Mouse (Mus musculus) forebrain, embryonic 16.5 days (tissue): ENCODE measurements around the gene Elmo1. TPM values are rescaled to one million over a fixed set of nuclear protein-coding genes. Genes with fewer than 3 reads are reported as not detected.

Experiments used
- ATAC-seq: fragments of 200-750 bp; cut with Nextera tagmentation; 2 replicates; pipeline ENCODE4 v1.8.0; 2017; ENCODE audit warnings: mild to moderate bottlenecking, moderate library complexity
- H3K27ac ChIP-seq: fragments of 300-500 bp; sonication (generic); 2 replicates; pipeline ENCODE4 v1.5.1; 2014; ENCODE audit warnings: low read length, control low read depth
- H3K27me3 ChIP-seq: fragments of 300-500 bp; sonication (generic); replicated peaks from 2 replicates; pipeline ENCODE4 v1.6.1; 2014; ENCODE audit warnings: low read length; ENCODE audit not compliant: control insufficient read depth, insufficient read depth
- H3K36me3 ChIP-seq: fragments of 300-500 bp; sonication (generic); 2 replicates; pipeline ENCODE4 v1.6.1; 2014; ENCODE audit not compliant: control insufficient read depth, insufficient read depth
- H3K4me1 ChIP-seq: fragments of 300-500 bp; sonication (generic); replicated peaks from 2 replicates; pipeline ENCODE4 v1.6.1; 2014; ENCODE audit warnings: low read length; ENCODE audit not compliant: control insufficient read depth, insufficient read depth
- H3K4me2 ChIP-seq: fragments of 300-500 bp; sonication (generic); 2 replicates; pipeline ENCODE4 v1.6.1; 2014; ENCODE audit warnings: mild to moderate bottlenecking, low read length, control low read depth
- H3K4me3 ChIP-seq: fragments of 300-500 bp; sonication (generic); replicated peaks from 2 replicates; pipeline ENCODE4 v1.5.1; 2014; ENCODE audit warnings: mild to moderate bottlenecking, low read length, control low read depth
- H3K9ac ChIP-seq: fragments of 300-500 bp; sonication (generic); replicated peaks from 2 replicates; pipeline ENCODE4 v1.6.1; 2014; ENCODE audit warnings: low read depth, low read length, control low read depth
- H3K9me3 ChIP-seq: fragments of 300-500 bp; sonication (generic); 2 replicates; pipeline ENCODE4 v1.6.1; 2016; ENCODE audit warnings: low read length; ENCODE audit not compliant: control insufficient read depth
- WGBS: fragments of 180-500 bp; shearing (Covaris S2); extraction: QIAGEN DNeasy Blood & Tissue Kit; methylation state at CpG from one replicate; pipeline ENCODE4 v1.1.7; 2014; 5-methylcytosine and 5-hydroxymethylcytosine counted together
- polyA plus RNA-seq: library from polyadenylated mRNA; unstranded; fragments of >200 nt; fragmentation: Nextera tagmentation; extraction: Ambion mirVana; gene quantifications from 2 replicates; pipeline ENCODE4 v1.2.1, GENCODE M21; 2015

The Elmo1 gene
- polyA plus RNA-seq, 1 experiment from 2014 or later, result 42.4 TPM

GRCm38 (mm10) chr13:20227923-20228705, 137.7 kb downstream of the Elmo1 start:
- H3K9ac ChIP-seq, result no peak overlapping the region
- no peak overlapping the region for H3K4me3 ChIP-seq
- H3K27me3 ChIP-seq, result no peaks in the 10 kb centered on the region
- peaks cover 7% of the 10 kb centered on the region for H3K4me1 ChIP-seq
- no peaks in the 10 kb centered on the region for H3K9me3 ChIP-seq
- no peak overlapping the region for H3K4me2 ChIP-seq
- H3K27ac ChIP-seq, result no peak overlapping the region
- ATAC-seq, result peak; percentile 43; the same call in 1 of the 2 replicates
- H3K36me3 ChIP-seq, result no peaks in the 10 kb centered on the region
- 51% methylated on average over 11 of the region's 11 CpGs for WGBS

- no peaks in the 10 kb centered on the region for H3K36me3 ChIP-seq
- H3K4me1 ChIP-seq, result peaks cover 7% of the 10 kb centered on the region; the same call in 1 of the 2 replicates
- no peak overlapping the region for H3K27ac ChIP-seq
- H3K4me2 ChIP-seq, result no peak overlapping the region
- no peaks in the 10 kb centered on the region for H3K9me3 ChIP-seq
- ATAC-seq, result peak; percentile 40; the same call in 1 of the 2 replicates
- no peak overlapping the region for H3K4me3 ChIP-seq
- WGBS, result 70% methylated on average over 11 of the region's 11 CpGs
- no peaks in the 10 kb centered on the region for H3K27me3 ChIP-seq
- H3K9ac ChIP-seq, result no peak overlapping the region
These were observed 141.7 kb downstream of the Elmo1 start for GRCm38 (mm10) chr13:20231837-20232728.

DNA sequence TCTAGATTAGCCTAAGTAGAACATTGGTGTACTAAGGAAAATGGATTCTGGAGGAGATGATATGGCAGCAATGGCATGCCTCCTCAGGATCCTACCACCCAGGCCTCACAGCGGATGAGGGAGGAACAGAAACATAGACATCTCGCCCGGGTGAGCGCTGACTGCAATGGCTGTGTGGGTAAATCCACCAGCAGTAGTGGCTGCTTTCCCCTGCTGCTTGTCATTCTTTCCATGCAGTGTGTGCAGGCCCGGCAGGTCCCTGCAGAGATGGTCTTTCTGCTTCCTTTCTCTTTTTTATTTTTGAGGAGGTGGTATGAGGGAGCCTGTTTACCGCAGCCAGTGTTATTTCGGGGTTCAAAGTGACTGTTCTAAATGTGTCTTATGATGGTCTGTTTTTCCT, 143.3 kb downstream of the Elmo1 start:
- H3K27me3 ChIP-seq, result no peaks in the 10 kb centered on the region
- no peak overlapping the region for H3K27ac ChIP-seq
- H3K4me1 ChIP-seq, result peaks cover 7% of the 10 kb centered on the region; the same call in 1 of the 2 replicates
- H3K4me3 ChIP-seq, result no peak overlapping the region
- no peaks in the 10 kb centered on the region for H3K9me3 ChIP-seq
- no peak for ATAC-seq
- H3K9ac ChIP-seq, result no peak overlapping the region
- no peaks in the 10 kb centered on the region for H3K36me3 ChIP-seq
- 88% methylated on average over 7 of the region's 7 CpGs for WGBS
- no peak overlapping the region for H3K4me2 ChIP-seq

- Histone ChIP-seq H3K27ac (no peak overlapping the region), H3K9ac (no peak overlapping the region), H3K36me3 (no peaks in the 10 kb centered on the region), H3K27me3 (no peaks in the 10 kb centered on the region), H3K4me3 (no peak overlapping the region), H3K4me2 (no peak overlapping the region), H3K9me3 (no peaks in the 10 kb centered on the region), H3K4me1 (no peaks in the 10 kb centered on the region)
- ATAC-seq, result no peak
- 82% methylated on average over 5 of the region's 5 CpGs for WGBS
These were observed 147.2 kb downstream of the Elmo1 start for GRCm38 (mm10) chr13:20237615-20238014.

GRCm38 (mm10) chr13:20238146-20238545, 147.8 kb downstream of the Elmo1 start:
- H3K4me2 ChIP-seq, result no peak overlapping the region
- 67% methylated on average over 3 of the region's 3 CpGs for WGBS
- ATAC-seq, result no peak

DNA sequence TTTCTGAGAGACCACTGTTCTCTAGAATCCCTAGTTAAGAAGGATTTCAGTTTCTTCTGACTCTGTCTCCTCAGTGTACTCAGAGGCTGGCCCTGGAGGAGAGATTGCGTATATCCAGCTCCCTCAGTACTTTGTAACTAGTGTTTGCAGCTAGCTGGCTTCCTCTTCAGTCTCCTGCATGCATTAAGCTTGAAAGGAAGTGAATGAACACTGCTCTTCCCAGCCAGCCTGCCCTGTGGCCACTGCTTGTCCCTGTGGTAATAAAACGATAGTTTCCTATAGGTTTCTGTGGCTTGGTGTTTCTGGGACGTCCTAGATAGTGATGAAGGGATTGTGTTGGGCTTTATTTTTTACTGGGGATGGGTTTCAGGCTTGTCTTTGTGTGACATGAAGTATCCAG, 148.3 kb downstream of the Elmo1 start:
- no peak overlapping the region for H3K4me2 ChIP-seq
- H3K27me3 ChIP-seq, result no peaks in the 10 kb centered on the region
- no peaks in the 10 kb centered on the region for H3K9me3 ChIP-seq
- WGBS, result 89% methylated on average over 3 of the region's 3 CpGs
- H3K9ac ChIP-seq, result no peak overlapping the region
- H3K27ac ChIP-seq, result no peak overlapping the region
- H3K36me3 ChIP-seq, result no peaks in the 10 kb centered on the region
- H3K4me3 ChIP-seq, result no peak overlapping the region
- no peak for ATAC-seq
- H3K4me1 ChIP-seq, result no peaks in the 10 kb centered on the region

More at GRCm38 (mm10) chr13:20238146-20238545, 147.8 kb downstream of the Elmo1 start:
- Histone ChIP-seq H3K9ac (no peak overlapping the region), H3K4me3 (no peak overlapping the region), H3K27me3 (no peaks in the 10 kb centered on the region), H3K27ac (no peak overlapping the region), H3K36me3 (no peaks in the 10 kb centered on the region), H3K4me1 (no peaks in the 10 kb centered on the region), H3K9me3 (no peaks in the 10 kb centered on the region)

GRCm38 (mm10) chr13:20250069-20250668, 159.8 kb downstream of the Elmo1 start:
- Histone ChIP-seq H3K4me2 (no peak overlapping the region), H3K4me3 (no peak overlapping the region), H3K4me1 (peaks cover 4% of the 10 kb centered on the region; the same call in 1 of the 2 replicates), H3K9me3 (no peaks in the 10 kb centered on the region), H3K9ac (no peak overlapping the region), H3K27ac (no peak overlapping the region), H3K27me3 (no peaks in the 10 kb centered on the region), H3K36me3 (no peaks in the 10 kb centered on the region)
- peak; percentile 80 for ATAC-seq

DNA sequence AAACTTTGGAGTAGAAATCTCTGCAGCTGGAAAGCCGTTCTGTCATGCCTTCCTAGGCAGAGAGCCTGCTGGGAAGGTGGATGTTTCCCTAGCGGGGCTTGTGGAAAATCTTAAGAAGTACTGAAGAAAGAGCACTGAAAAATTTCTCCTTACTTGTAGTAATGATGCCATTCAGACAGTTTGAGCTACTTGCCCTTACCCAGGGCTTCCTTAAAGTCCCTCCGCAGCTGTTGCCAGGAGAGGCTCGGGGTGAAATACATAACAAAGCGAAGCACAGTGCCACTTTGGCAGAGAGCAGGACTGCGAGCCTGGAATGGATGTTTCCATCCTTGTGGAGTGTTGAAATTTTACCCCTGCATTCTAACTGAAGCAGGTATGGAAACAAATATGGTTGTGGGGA, 164.5 kb downstream of the Elmo1 start:
- Histone ChIP-seq H3K36me3 (no peaks in the 10 kb centered on the region), H3K4me2 (no peak overlapping the region), H3K4me3 (no peak overlapping the region), H3K9ac (no peak overlapping the region), H3K27ac (no peak overlapping the region), H3K4me1 (peaks cover 1% of the 10 kb centered on the region; the same call in 1 of the 2 replicates), H3K27me3 (no peaks in the 10 kb centered on the region), H3K9me3 (no peaks in the 10 kb centered on the region)
- 73% methylated on average over 6 of the region's 6 CpGs for WGBS
- ATAC-seq, result no peak

- H3K9me3 ChIP-seq, result no peaks in the 10 kb centered on the region
- no peak for ATAC-seq
- WGBS, result 89% methylated on average over 3 of the region's 3 CpGs
These were observed 165.0 kb downstream of the Elmo1 start for GRCm38 (mm10) chr13:20255380-20255779.

More at GRCm38 (mm10) chr13:20255380-20255779, 165.0 kb downstream of the Elmo1 start:
- Histone ChIP-seq H3K4me3 (no peak overlapping the region), H3K4me1 (no peaks in the 10 kb centered on the region), H3K27me3 (no peaks in the 10 kb centered on the region), H3K4me2 (no peak overlapping the region), H3K27ac (no peak overlapping the region), H3K36me3 (no peaks in the 10 kb centered on the region), H3K9ac (no peak overlapping the region)
